Mouse (Mus musculus): ENCODE measurements around the gene Cyp2c23.

The Cyp2c23 gene

DNA sequence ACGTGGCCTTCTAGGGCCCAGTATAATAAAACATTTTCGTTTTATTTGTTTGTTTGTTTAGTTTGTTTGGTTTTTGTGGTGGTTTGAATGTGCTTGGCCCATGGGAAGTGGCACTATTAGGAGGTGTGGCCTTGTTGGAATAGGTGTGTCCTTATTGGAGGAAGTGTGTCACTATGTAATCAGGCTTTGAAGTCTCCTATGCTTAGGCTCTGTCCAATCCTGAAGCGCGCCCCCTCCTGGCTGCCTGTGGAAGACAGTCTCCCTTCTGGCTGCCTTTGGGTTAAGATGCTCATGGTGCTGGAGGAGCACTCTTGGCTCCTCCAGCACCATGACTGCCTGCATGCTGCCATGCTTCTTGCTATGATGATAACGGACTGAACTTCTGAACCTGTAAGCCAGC lies 5.9 kb downstream of the Cyp2c23 start:
- DNase-seq = no peak

DNA sequence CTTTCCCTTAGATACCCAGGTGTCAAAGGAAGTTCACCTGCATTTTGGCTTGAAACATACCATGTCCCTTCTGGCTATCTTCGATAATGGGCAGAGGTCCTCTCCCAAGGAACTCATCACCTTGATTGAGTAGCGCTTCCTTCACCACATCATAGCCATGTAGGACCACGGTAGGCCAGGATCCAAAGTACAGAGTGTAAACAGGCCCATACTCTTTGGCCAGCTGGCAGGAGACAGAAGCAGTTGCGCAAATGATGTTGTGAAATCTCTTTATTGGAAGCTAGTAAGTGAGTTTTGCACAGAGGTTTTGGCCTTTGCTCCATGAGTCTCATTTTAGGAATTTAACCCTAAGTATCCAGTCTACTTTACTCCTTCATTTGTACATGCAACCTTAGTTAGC lies 7.5 kb downstream of the Cyp2c23 start:
- no peak for DNase-seq

DNA sequence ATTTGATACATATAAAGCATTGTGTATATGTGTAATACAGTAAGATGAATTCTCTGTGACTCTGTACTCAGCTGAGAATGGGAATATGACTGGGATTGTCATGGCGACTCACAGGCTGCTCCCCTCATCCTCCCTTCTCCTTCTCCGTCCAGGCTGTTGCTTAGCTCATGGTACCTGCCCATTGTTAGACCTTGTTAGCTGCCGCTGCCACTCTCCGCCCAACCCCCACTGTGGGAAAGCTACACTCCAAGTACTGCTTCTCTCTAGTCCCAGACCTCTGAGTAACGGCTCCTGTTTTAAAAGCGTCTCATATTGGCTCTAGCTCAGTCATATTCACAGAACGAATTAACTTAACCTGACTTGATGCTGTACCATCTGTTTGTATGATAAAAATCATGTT lies 9.3 kb downstream of the Cyp2c23 start:
- DNase-seq = no peak

DNA sequence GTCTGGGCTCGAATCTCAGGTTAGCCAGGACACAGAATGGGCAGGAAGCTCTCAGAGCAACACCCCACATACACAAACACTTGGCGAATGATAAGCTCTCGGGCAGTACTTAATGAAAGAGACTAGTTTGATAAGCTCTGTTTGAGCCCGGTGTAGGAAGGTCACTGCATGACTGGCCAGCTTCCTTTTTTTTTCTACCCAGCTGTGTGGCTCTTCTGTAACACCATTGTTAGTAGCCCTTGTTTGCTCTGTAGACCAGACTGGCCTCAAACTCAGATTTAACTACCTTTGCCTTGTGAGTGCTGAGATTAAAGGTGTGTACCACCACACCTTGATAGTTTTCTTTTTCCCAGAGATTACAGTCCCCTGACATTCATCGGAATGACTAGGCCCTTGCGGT lies 15.1 kb downstream of the Cyp2c23 start:
- DNase-seq = no peak

GRCm38 (mm10) chr19:44008784-44009183 lies 20.2 kb downstream of the Cyp2c23 start:
- no peak for DNase-seq

- no peak for DNase-seq
These were observed 21.8 kb downstream of the Cyp2c23 start for GRCm38 (mm10) chr19:44007186-44007585.

GRCm38 (mm10) chr19:44005025-44005424 lies 24.0 kb downstream of the Cyp2c23 start:
- no peak for DNase-seq

GRCm38 (mm10) chr19:44004261-44004660 lies 24.7 kb downstream of the Cyp2c23 start:
- DNase-seq = no peak

GRCm38 (mm10) chr19:44000720-44001119 lies 28.3 kb downstream of the Cyp2c23 start:
- DNase-seq = no peak

- no peak for DNase-seq
These were observed 28.9 kb downstream of the Cyp2c23 start for GRCm38 (mm10) chr19:44000061-44000460.

- DNase-seq = no peak
These were observed 30.0 kb downstream of the Cyp2c23 start for GRCm38 (mm10) chr19:43998802-43999527.

DNA sequence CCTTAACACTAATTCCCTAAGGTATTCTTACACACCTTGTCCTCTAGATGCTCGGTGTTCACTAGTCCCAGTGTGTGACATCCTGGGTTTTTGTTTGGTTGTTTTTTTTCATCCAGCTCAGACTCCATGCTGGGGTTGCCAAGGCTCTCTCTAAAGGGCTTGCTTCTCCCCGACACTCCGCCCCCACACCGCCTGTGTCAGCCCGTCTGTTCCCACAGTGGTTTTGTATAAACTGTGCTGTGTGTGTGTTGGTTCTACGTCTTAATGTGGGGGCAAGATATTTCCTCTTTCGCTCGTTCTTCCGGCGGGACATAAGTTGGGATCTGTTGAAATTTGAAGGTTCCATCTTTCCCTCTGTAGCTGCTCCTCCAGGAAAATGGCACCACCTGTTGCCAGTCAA lies 30.9 kb downstream of the Cyp2c23 start:
- DNase-seq = no peak

- DNase-seq = no peak
These were observed 33.6 kb downstream of the Cyp2c23 start for GRCm38 (mm10) chr19:43995427-43995826.

- DNase-seq = no peak
These were observed 36.5 kb downstream of the Cyp2c23 start for GRCm38 (mm10) chr19:43992464-43992863.

DNA sequence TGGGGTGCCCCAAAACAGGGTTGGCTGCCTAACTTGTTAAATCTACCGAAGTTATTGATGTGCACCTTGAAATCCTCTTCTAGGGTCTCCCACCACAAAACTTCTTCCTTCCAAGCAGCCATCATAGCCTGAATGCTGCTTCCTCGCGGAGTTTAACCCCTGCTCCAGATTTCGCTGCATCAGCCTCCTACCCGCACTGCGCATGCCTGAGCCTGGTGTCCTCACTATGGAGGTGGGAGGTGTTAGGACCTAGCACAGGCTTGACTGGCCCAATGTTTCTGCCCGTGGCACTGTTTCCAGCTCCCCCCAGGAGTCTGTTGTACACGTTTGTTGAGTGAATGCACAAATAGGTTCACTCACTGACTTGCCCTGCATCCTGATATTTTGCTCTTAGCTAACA lies 38.6 kb downstream of the Cyp2c23 start:
- no peak for DNase-seq

DNA sequence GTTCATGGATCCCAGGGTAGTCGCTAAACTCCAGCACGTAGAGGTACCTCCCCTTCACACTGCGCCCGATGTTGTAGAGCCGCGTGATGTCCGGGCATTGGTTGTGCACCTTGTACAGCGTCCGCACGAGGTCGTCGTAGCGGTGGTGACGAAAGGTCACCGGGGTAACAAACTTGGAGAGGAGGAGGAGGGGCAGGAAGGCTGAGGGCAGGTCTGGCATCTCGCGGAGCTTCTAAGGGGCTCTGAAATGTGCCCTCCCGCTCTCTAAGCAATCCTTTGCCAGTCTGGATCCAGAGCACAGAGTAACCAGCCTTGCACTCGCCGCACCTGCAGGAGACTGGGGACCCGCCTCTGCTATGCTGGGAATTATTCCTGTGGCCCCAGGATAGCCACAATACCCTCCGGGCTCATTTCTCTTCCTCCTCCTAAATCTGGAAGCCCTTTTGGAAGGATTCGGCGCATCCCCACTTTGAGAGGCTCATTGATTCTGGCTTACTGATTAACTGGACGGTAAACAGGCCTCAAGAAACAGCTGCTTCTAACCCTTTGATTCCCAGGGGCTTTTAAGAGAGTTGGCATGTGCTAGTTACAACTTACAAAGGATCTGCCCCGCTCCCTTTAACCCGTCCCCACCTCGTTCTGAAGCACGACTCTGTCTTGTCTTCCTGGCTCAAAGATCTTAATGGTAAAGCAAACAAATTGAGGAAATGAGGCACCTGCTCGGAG lies 42.8 kb downstream of the Cyp2c23 start, which contains the start of gene Cpn1:
Gene Cpn1 (minus strand): TSS at position 488 of the 726 bp plus-strand sequence.
- no peak for DNase-seq

- DNase-seq = no peak
These were observed 47.0 kb downstream of the Cyp2c23 start for GRCm38 (mm10) chr19:43981992-43982391.

GRCm38 (mm10) chr19:43980711-43981110 lies 48.3 kb downstream of the Cyp2c23 start:
- no peak for DNase-seq

GRCm38 (mm10) chr19:43977799-43978198 lies 51.2 kb downstream of the Cyp2c23 start:
- DNase-seq = no peak

GRCm38 (mm10) chr19:43976661-43977060 lies 52.3 kb downstream of the Cyp2c23 start:
- no peak for DNase-seq

- no peak for DNase-seq
These were observed 54.8 kb downstream of the Cyp2c23 start for GRCm38 (mm10) chr19:43974221-43974620.

DNA sequence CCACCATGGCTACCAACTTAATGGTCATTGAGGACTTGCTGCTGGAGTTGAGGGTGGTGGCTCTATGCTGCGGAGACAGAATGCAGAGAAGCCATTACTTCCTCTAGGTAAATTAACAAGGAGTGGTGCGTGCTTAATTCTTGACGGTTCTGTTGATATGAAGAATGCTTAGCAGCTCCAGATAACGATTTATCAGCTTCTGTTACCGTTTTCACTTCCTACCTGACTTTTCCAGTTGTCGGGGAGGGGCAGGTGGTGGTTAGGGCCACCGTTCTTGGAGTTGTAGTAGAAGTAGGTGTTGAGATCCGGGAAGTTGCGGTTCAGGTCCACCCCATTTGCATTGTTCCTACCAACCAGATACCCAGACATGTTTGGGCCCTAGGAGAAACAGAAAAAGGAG lies 55.3 kb downstream of the Cyp2c23 start:
- no peak for DNase-seq

DNA sequence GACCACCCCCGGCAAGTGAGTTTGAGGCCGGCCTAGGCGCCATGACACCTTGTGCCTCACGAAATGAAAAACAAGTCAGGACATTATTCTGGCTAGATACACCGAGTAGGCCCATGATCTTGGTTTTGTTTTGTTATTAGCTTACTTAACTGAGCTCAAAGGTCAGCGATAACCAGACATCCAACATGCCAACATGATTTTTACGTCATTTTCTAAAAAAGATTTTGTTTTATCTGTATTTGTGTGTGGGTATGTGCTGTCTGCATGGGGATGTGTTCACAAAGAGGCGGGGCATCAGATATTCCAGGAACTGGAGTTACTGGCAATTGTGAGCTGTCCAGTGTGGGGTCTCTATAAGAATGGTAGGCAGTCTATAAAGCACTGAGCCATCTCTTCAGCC lies 56.9 kb downstream of the Cyp2c23 start:
- no peak for DNase-seq

DNA sequence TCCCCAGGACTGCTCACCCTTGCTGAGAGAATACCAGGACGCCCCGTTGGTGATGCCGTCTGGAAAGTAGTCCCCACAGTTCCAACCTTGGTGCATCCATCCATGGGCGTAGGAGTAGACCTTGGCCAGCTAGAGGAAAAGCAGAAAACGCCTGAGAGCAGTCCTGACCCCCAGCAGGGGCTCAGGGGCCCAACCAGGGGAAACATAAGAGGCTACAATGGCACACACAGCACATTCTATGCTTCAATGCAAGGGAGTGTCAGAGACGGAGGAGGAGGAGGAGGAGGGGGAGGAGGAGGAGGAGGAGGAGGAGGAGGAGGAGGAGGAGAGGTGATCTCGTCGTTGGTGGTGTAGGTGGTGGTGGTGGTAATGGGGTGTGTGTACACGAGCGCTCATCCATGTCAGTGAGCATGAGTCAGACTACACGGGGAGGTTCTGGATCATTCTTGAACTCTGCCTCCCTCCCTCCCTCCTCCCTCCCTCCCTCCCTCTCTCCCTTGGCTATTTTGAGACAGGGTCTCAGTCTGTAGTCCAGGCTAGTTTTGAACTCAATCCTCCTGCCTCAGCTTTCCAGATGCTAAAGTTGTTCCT lies 60.5 kb downstream of the Cyp2c23 start:
- no peak for DNase-seq
